Mouse (Mus musculus): ENCODE measurements around the gene Tmcc3. TPM values are rescaled to one million over a fixed set of nuclear protein-coding genes. Genes with fewer than 3 reads are reported as not detected.
"Not testable (repeated sequence)": the region's sequence is repeated elsewhere in the genome, so short reads cannot be mapped to it uniquely, and the experiment has no call there.

Tmcc3 gene
- total RNA-seq, 2 experiments from 2014 or later, result 0.24 TPM; not detected in 1

DNA sequence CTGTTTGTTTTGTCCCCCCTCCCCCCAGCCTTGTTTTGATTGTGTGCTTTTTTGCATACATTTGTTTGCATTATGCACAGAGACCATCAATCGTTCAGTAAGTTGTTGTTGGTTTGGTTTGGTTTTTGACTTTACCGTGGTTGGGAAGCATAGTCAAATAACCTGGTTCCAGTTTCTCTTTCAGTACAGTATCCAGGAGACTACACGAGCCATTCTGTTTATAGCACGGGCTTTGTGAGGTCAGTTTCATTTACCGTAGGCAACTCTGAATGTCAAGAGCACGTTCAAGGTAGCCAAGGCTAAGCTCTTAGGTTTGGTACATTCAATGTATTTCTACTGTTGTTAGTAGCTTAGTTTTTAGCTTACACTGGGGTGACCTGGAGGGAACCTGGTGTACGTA is 214.0 kb downstream of the Tmcc3 start:
- no peak for ATAC-seq (replicated peaks; ENCODE audit: low FRiP score, low TSS enrichment, poor library complexity, severe bottlenecking)

DNA sequence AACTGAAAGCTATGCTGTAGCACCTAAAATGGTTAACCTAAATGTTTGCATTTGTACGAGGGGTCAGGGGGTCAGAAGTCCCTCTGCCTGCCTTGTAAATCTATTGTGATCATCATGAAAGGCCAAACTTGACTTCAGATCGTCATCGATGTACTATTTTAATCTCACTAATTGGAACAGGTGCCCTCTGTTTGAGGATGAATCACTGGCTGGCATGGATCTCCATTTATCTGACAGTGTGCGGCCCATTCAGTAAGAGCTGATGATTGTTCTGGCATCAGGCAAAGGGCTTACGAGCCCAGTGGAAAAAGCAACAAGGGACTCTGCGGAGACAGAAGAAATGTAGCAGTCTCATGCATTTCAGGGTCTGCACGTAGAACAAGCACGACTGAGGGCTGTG is 215.1 kb downstream of the Tmcc3 start:
- peak; percentile 5; the same call in 1 of the 2 replicates for ATAC-seq (replicated peaks; ENCODE audit: low FRiP score, low TSS enrichment, poor library complexity, severe bottlenecking)

DNA sequence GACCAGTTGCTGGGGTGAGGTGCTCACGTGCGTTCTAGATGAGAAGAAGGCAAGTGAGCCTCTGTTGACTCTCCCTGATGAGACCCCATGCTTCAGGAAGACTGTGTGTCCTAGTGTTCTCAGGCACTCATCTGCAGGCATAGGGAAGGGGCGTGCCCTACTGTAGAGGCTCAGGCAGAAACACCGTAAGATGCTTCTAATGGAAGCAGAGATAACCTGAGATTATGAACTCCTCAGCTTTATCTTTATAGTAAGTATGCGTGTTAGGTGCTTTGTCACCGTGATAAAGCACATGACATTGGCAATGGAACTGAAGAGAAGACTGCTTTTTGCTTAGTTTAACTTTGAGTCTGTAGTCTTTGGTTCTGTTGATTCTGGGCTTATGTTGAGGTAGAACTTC is 215.5 kb downstream of the Tmcc3 start:
- ATAC-seq (replicated peaks; ENCODE audit: low FRiP score, low TSS enrichment, poor library complexity, severe bottlenecking), result peak; percentile 81

DNA sequence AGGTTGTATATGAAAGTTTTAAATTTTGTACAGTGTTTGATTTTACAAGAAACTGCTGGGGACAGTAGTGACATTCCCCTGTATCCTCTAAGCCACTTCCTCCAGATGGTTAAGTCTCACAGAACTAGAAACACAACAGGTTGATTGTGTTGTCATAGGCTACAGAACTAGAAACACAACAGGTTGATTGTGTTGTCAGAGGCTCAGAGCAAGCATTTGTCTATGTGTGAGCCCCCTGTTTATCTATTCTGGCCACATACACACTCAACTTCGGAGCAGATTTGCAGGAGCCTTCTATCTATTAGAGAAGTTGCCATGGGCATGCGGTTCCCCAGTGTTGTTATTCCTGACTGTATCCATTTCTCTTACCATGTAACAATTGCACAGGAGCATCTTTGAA is 218.3 kb downstream of the Tmcc3 start:
- ATAC-seq (replicated peaks; ENCODE audit: low FRiP score, low TSS enrichment, poor library complexity, severe bottlenecking), result no peak

DNA sequence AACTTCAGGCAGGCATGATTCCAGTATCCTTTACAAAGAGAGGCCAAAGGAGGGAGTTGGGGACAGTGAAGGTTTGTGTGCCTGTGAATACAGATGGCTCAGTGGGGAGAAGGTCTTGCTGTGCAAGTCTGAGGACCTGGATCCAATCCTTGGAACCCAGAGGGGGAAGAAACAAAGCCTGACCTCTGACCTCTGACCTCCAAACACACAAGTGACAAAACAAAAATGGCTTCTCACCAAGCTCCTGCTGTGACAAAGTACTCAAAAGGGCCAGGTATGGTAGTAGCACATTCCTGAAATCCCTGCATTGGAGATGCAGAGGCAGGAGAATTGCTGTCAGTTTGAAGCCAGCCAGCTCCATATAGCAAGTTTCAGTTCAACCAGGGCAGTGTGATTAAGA is 219.7 kb downstream of the Tmcc3 start:
- no peak for ATAC-seq (replicated peaks; ENCODE audit: low FRiP score, low TSS enrichment, poor library complexity, severe bottlenecking)

DNA sequence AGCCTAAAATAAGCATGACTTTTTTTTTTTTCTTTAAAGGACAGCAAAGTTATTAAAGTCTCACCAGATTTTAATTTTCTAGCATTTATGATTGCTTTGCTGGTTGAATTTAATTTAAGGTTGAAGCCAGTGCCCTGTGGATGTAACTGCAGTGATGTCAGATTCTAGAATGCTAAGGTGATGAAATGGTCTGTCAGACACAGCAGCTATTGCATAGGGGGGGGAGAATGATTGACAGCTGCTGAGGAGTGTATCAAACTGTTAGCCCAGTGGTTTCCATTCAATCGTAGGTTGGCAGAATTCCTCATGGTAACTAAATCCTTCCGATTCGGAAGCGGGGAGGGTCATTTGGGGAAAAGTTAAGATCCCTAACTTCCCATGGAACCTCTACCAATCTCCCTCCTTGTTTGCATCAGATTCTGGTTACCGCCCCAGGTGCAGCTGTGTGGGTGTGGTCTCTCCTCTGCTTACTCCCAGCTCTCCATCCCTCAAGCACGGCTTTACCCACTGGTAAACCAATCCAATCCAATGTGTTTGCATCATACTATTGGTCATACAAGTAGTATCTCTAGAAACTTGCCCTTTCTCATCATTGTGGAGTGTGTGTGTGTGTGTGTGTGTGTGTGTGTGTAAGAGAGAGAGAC is 221.5 kb downstream of the Tmcc3 start:
- ATAC-seq (replicated peaks; ENCODE audit: low FRiP score, low TSS enrichment, poor library complexity, severe bottlenecking), result no peak

DNA sequence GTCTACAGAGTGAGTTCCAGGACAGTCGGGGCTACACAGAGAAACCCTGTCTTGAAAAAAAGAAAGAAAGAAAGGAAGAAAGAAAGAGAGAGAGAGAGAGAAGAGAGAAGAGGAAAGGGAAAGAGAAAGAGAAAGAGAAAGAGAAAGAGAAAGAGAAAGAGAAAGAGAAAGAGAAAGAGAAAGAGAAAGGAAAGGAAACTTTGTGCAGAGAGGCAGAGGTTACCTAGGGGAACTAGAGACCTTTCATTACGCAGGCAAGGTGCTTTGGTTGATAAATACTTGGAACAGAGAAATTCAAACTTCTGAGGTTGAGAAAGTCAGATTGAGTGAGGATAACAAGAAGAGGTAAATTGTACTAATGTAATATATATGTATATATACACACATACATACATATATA is 226.9 kb downstream of the Tmcc3 start:
- not testable (repeated sequence) for ATAC-seq (replicated peaks; ENCODE audit: low FRiP score, low TSS enrichment, poor library complexity, severe bottlenecking)

DNA sequence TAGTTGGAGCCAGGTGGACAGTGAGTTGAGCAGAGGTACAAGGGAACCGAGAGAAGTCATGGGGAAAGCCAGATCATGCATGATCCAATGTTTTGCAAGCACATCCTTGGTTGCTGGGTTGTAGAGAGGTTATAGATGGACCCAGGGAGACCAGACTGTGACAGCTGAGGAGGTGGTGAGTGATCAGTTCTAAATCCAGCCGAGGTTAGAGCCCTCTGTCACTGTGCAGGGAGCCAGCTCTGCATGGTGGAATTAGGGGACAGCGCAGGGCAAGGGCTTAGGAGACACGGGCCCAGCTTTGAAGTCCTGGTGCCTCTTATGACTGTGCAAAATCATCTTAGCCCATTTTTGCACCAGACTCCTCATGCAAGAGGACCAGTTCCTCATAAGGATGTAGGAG is 228.5 kb downstream of the Tmcc3 start:
- no peak for ATAC-seq (replicated peaks; ENCODE audit: low FRiP score, low TSS enrichment, poor library complexity, severe bottlenecking)

DNA sequence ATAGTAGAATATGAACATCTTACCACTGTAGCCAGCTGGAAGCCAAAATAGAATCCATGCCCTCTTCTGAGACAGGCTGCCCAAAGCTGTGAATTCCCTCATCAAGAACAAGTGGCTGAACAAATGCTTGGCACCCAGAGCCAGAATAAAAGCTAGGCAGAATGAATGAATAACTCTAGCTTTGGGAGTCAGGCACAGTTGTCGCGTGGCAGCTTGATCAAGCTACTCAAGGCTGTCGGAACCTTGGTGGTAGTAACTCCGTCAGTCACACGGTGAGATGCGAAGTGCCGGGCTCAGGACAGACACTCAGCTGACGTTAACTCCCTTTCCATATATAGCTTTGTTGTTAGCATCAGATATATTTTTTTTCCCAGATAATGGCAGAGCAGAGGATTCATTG is 232.2 kb downstream of the Tmcc3 start:
- ATAC-seq (replicated peaks; ENCODE audit: low FRiP score, low TSS enrichment, poor library complexity, severe bottlenecking), result no peak

DNA sequence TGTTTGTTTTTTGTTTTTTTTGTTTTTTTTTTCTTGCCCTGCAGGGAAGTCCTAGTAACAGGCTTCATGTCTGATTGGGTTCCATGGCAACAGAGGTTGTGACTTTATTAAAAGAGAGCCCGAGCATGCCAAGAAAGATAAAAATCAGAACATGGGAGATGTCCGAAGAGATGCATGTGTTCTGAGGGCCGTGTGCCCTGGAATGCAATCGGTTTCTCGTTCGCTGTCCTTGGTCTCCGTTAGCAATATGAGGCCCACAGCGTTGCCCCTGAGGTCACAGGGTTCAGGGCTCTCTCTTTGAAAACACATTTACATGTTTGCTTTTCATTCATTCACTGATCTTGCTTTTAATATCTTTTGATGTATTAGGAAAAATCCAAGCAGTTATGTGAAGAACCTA is 233.1 kb downstream of the Tmcc3 start:
- ATAC-seq (replicated peaks; ENCODE audit: low FRiP score, low TSS enrichment, poor library complexity, severe bottlenecking), result no peak

DNA sequence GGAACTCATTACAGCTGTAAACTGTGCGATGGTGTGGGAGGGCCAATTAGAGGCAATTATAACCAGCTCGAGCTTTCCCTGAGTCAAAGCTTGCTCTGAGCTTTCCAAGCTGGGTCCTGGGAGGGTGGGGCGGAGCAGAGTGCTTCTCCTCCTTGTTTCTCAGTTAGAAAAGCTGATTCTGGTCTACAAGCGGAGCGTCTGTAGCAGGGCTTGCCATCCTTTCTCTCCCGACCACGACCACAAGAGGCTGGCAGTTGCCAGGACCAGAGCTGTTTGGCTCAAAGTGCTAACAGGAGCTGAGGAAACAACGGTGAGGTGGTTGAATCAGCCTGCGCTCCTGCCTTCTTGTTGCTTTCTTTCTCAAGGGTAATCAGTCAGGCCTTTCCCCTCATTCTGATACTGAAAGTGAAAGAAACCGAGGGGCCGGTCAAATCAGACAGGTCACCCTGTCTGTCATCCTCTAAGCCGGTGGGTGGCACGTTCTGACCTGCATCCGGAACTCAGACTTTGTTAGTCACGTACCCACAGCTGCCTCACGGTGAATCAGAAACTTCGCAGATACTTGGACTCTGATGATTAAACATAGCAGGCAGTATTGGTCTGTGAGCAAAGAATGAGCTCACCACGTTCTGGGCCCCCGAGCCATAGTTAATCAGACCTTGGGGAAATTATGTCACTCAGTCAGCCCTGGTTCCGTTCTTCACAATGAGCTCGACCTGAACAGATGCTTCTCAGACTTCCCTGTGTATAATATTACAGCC is 233.7 kb downstream of the Tmcc3 start:
- ATAC-seq (replicated peaks; ENCODE audit: low FRiP score, low TSS enrichment, poor library complexity, severe bottlenecking), result peak; percentile 46

DNA sequence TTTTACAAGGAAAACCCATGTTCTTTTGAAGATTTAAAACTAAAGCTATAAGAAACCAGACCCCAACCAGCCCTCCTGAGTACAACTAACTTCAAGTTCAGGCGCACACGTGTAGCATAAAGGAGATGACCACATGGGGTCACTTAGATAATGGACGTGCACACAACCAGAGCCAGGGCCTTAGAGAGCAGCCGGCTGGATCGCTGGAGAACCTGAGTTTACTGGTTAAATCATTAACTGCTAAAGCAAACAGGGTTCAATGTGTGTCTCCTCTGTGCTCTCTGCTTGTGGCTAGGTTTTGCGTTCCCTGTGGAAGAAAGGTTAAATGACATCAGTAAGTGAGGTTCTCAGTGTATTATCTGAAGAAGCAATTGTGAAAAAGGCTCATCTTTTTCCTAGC is 234.9 kb downstream of the Tmcc3 start:
- no peak for ATAC-seq (replicated peaks; ENCODE audit: low FRiP score, low TSS enrichment, poor library complexity, severe bottlenecking)

DNA sequence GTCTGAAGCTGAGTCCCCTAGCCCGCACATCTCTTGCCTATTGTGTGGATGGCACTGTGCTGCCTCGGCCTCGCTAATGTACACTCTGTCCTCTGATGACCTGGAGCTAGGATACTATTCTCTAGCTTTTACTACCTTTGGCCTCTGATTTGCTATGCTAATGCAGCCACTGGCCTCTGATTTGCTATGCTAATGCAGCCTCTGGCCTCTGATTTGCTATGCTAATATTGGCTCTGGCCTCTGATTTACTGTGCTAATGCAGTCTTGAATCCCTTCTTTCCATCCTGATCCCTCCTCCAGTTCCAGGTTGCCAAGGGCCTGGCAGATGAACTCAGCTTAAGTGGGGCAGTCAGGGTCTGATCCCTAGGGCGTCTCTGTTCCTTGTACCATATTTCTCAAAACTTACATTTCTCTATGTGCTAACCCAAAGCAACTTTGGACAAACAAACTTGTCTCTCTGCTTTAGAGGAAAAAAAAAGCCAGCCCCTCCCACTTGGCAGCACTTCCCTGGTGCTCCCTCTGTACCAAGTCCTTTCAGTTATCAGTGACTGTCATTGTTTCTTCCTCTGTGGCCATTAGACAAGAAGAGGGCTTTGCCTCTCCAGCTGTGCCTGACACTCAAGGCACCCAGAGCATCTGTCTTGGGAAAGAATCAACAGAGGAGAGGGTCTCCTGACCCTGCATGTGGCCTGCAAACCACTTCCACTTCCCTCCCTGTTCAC is 237.9 kb downstream of the Tmcc3 start:
- peak; percentile 73 for ATAC-seq (replicated peaks; ENCODE audit: low FRiP score, low TSS enrichment, poor library complexity, severe bottlenecking)

DNA sequence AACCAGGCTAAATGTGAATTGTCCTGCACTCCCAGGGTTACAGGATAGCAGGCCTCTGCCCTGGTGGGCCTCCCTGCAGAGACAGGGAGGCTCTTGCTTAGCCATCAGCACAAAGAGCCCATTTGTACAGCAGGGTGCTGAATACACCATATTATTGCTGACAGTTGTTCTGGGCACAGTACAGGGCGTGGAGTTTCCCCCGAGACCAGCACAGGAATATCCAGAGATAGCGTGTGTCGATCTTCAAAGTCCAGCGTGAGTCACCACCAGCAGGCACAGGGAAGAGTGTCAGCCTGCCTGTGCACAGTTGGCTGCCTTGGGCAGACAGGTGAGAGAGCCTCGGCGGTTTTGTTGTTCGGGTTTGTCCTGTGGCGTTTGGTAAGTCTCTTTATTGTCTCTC is 238.9 kb downstream of the Tmcc3 start:
- no peak for ATAC-seq (replicated peaks; ENCODE audit: low FRiP score, low TSS enrichment, poor library complexity, severe bottlenecking)

DNA sequence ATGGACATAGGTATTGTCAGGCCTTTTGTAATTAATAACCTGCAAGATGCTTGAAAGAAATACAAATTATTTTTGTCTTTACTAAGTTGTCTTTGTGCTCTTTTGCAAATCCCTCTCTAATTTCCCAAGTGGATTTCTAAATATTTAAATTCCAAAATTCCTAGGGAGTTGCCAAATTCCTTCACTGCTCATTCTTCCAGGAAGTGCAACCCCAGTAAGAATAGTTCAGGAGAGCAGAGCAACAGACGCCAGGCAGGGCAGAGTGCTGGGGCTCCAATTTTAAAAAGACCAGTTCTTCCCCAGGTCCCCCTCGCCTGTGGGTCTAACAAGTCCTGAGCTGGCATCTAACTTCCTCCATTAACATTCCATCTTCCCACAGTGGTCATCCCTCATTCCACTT is 239.3 kb downstream of the Tmcc3 start:
- ATAC-seq (replicated peaks; ENCODE audit: low FRiP score, low TSS enrichment, poor library complexity, severe bottlenecking), result no peak

DNA sequence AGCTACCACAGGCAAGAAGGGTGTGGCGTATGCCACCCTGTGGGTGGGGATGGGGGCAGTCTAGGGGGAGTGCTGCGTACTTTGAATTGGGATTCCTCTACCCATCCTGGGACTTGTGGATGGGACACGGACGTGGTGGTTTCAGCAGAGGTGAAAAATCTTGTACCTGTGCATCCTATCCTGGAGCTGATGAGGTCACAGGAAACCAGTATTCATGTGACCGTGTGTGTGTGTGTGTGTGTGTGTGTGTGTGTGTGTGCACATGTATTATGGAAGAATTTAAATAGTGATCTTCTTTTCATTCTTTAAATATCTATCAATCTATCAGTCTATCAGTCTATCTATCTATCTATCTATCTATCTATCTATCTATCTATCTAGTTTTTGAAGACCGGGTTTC is 239.8 kb downstream of the Tmcc3 start:
- no peak for ATAC-seq (replicated peaks; ENCODE audit: low FRiP score, low TSS enrichment, poor library complexity, severe bottlenecking)

DNA sequence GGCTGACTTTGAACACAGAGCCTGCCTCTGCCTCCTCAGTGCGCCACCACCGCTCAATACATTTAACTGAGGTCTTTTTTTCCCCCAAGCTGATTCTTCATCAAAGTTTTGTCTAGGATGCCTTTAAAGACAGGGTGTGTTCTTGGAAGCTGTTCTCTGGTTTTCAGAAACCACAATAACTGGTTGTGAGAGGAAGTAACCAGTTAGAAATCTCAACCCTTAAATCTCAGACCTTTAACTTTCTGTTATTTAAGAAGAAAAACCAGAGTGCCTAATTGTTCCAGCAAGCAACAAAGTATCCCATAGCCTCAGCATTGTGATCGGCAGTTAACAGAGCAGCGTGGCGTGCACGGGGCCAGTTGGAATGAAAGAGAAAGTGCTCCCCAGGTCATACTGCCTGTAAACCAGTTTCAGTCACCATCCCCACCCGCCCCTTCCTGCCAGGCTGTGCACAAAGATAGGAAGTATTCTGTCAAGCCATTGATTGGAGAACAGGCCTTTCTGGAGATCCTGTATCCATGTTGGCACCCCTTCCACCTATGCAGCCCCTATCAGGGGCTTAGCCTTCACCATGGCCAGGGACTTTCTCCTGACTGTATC is 240.3 kb downstream of the Tmcc3 start:
- ATAC-seq (replicated peaks; ENCODE audit: low FRiP score, low TSS enrichment, poor library complexity, severe bottlenecking), result peak; percentile 49; the same call in 1 of the 2 replicates

DNA sequence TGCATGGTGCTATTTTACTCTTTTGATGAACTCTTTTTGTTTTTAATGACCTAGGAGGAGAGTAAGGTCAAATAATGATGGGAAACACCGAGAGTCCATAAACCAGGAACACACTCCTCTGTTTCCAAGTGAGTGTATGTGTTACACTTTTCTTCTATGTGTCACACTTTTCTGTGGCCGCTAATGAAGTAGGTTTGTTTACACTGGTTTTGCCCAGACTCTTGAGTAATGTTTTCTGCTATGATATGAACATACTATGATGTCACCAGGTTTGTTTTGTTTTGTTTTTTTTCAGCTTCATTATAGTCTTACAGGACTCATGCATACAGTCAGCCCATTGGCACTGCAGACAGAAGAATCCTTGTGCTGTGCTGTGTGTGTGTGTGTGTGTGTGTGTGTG is 243.6 kb downstream of the Tmcc3 start:
- no peak for ATAC-seq (replicated peaks; ENCODE audit: low FRiP score, low TSS enrichment, poor library complexity, severe bottlenecking)

DNA sequence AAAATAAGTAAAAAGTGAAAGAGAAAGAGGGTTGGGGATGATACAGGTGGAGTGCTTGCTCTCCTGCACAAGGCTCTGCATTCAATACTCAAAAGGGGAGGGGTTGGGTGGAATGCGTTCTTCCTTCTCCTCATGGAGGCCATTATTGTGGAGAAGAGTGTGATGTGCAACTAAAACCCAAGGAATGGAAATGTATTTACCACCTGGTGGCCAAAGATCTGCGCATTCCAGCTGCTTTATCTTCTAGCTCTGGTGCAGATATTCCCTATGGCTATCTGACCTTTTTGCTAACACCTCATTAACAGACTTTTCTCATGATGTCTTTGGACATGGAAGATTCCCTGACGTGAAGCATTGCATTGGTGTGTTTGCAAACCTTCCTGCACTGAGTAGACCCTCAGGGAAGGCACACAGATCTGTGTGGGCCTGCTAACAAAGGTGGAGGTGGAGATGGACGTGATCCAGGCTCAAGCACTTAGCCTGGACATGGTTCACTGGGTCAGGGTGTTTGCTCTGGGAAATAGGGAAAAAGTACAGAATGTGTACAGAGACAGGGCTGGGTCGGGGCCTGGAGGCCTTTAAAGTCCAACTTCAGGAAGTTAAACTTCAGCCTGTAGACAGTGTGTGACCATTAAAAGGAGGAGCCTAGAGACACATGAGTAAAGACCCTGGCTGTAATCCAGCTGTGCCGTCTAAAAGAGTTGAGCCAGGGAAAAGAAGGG is 245.8 kb downstream of the Tmcc3 start:
- ATAC-seq (replicated peaks; ENCODE audit: low FRiP score, low TSS enrichment, poor library complexity, severe bottlenecking), result no peak

DNA sequence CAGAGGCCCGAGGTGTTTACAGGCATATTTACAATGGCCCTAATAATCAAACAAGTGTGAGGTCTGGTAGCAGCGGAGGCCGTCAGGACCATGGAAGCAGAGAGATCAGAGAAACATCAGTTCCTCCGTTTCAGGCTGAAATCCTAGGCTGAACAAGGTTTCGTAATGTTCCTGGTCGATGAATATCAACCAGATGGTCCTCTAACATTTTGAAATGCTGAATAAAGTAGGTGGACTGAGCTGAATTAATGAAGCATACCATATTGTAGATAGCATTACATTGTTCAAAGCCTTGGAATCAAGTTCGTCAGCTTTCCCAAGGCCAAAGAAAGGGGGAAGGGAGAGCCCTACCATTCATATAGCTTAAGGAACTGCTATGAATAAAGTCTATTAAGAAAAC is 247.1 kb downstream of the Tmcc3 start:
- ATAC-seq (replicated peaks; ENCODE audit: low FRiP score, low TSS enrichment, poor library complexity, severe bottlenecking), result no peak

Measured in megakaryocyte-erythroid progenitor cell, adult 5-6 weeks (primary cell).